Mouse (Mus musculus): ENCODE measurements around the gene Nfasc.

DNA sequence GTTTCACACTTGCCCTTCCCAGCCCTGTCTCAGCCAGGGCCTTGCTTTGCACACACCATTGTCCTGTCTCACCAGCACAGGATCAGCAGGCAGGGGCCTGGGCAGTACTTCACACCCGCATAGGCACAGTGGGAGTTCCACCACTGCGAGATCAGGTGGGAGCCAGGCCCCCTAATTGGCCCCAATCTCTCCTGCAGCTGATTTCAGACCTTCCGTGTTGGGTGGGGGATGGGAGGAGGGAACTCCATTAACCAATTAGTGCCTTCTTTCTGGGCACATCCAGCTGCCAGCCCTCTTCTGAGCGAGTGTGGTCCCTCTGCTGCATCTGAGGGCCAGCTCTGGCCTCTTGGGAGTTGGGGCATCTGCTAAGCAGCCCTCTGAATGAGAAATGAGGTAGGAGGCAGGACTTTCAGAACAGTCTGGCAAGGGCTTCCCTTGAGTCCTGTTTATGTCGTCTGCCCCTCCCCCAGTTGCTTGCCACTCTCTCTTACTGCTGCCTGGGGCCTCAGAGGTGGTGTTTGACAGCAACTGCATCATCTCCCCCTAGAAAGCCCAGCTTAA is 210.9 kb downstream of the Nfasc start:
- TF ChIP-seq CTCF (IDR thresholded peaks at IDR 0.05; ENCODE audit: control insufficient read depth, insufficient read depth, insufficient replicate concordance, low read depth, low read length) (no peak), POLR2A (IDR thresholded peaks at IDR 0.05; ENCODE audit: control insufficient read depth, low read depth, low read length) (no peak)
